Mouse (Mus musculus): ENCODE measurements around the gene Hnrnpf. TPM values are rescaled to one million over a fixed set of nuclear protein-coding genes. Genes with fewer than 3 reads are reported as not detected.
A peak's percentile ranks its signal among the peaks of the same experiment; 100 is the strongest.

Hnrnpf gene
- polyA plus RNA-seq, 1 experiment: 154 TPM

DNA sequence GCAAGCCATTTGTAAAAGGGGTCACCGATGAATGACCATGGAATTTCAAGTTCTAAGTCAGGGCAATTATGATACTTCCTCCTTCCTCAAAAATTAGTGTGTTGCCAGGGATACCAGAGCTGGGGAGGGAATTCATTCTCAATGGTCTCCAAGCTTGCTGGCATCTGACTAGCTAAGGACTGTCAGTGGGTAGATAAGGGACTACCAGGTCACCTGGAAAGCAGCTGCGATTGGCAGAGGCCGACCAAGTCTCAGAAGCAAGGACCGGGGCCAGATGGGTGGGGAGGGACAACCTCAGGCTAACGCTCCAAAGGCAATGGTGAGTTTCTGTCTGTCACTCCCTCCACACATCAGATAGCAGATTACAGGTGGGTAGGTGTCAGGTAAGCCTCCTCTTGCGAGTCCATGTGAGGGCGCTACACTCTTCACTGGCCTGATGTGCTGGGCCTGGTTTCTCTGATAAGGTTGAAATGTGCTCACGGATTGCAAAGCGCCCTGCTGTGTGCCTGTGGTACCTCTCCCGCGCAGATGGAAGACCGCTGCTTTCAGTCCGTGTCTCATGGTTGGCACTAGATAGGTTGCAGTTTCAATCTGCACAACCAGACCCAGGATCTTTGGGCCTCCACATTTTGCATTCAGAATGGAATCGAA, 56.9 kb downstream of the Hnrnpf start:
- DNase-seq: no peak
- Histone ChIP-seq H3K4me3 (replicated peaks; ENCODE audit: extremely low read depth, low read depth, low read length) (no peak overlapping the region), H3K4me1 (ENCODE audit: control insufficient read depth, insufficient read depth, low read length) (no peaks in the 10 kb centered on the region)
- TF ChIP-seq POLR2A (IDR thresholded peaks at IDR 0.05; ENCODE audit: borderline replicate concordance, extremely low read depth, low read depth, low read length) (no peak), CTCF (IDR thresholded peaks at IDR 0.05; ENCODE audit: insufficient read depth, low read length) (no peak)
- WGBS: 37% methylated on average over 14 of the region's 14 CpGs

DNA sequence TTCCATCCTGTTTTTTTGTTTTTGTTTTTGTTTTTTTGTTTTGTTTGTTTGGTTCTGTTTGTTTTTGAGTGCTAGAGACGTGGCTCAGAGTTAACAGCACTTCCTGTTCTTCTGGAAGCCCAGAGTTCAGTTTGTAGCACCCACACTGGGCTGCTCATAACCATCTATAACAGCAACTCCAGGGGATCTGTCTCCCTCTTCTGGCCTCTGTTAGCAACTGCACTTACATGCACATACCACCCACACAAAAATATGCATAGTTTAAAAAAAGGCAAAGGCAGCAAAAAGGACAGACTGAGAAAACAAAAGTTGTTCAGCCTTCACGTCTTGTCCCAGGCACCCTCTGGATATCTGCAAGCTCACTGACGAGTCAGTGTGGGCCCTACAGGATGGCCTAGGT, 63.1 kb downstream of the Hnrnpf start:
- no peak for DNase-seq
- 80% methylated on average over 3 of the region's 3 CpGs for WGBS
- no peaks in the 10 kb centered on the region for H3K4me1 ChIP-seq (ENCODE audit: control insufficient read depth, insufficient read depth, low read length)
- TF ChIP-seq POLR2A (IDR thresholded peaks at IDR 0.05; ENCODE audit: borderline replicate concordance, extremely low read depth, low read depth, low read length) (no peak), CTCF (IDR thresholded peaks at IDR 0.05; ENCODE audit: insufficient read depth, low read length) (no peak)
- H3K4me3 ChIP-seq (replicated peaks; ENCODE audit: extremely low read depth, low read depth, low read length): no peak overlapping the region

DNA sequence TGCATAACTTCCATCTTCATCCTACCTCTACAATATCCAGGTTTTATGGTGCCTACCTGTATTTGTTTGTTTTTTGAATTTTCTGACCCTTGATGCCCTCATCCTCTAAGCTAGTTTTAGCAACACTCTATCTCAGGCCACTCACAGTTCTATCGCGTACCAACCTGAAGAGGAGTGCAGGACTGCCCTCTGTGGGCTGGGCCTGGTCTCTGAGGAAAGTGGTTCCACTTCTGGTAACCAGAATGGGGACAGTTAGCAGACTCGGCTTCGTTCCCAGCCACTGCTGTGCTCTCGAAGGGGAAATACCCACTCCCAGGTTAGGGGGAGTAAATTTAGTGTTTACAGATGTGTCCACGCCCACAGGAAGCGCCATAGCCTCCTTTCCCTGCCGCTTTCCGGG, 66.6 kb downstream of the Hnrnpf start:
- DNase-seq: no peak
- 15% methylated on average over 9 of the region's 9 CpGs for WGBS
- Histone ChIP-seq H3K4me3 (replicated peaks; ENCODE audit: extremely low read depth, low read depth, low read length) (no peak overlapping the region), H3K4me1 (ENCODE audit: control insufficient read depth, insufficient read depth, low read length) (no peaks in the 10 kb centered on the region)
- peak; percentile 59 for TF ChIP-seq CTCF (IDR thresholded peaks at IDR 0.05; ENCODE audit: insufficient read depth, low read length)
- TF ChIP-seq POLR2A (IDR thresholded peaks at IDR 0.05; ENCODE audit: borderline replicate concordance, extremely low read depth, low read depth, low read length): no peak

Other genes starting within 250 kb of the Hnrnpf start
- gene Zfp637, start 59.1 kb upstream of the Hnrnpf start, polyA plus RNA-seq (2012; rRNA removed): 27.7 and 30.6 TPM in 2 replicates
- 0.38 and 0.99 TPM in 2 replicates for gene Zfp239, start 38.2 kb upstream of the Hnrnpf start, polyA plus RNA-seq (2012; rRNA removed)
- 0.41 and 0.61 TPM in 2 replicates for gene Fxyd4, start 37.4 kb downstream of the Hnrnpf start, polyA plus RNA-seq (2012; rRNA removed)
- gene Rasgef1a, start 111.1 kb downstream of the Hnrnpf start, polyA plus RNA-seq (2012; rRNA removed): 50.3 and 57.1 TPM in 2 replicates
- gene Csgalnact2, start 238.8 kb downstream of the Hnrnpf start, polyA plus RNA-seq (2012; rRNA removed): 8.0 and 10.7 TPM in 2 replicates

All from lung, adult 2 months (tissue).